Mouse (Mus musculus): ENCODE results near the gene Syt3. TPM values are rescaled to one million over a fixed set of nuclear protein-coding genes. Genes with fewer than 3 reads are reported as not detected.

Gene Syt3
- polyA plus RNA-seq, 1 experiment from 2014 or later, result 17.6 TPM

GRCm38 (mm10) chr7:44391831-44392230 lies 7.9 kb downstream of the Syt3 start:
- no peaks in the 10 kb centered on the region for H3K9me3 ChIP-seq
- H3K27ac ChIP-seq, result no peak overlapping the region
- no peaks in the 10 kb centered on the region for H3K4me1 ChIP-seq (replicated peaks)
- H3K4me3 ChIP-seq (replicated peaks), result no peak overlapping the region
- H3K27me3 ChIP-seq, result 0 out of 2 replicates have a peak, but pooled peaks cover 3% of the 10 kb centered on the region
- no peak for ATAC-seq
- no peak overlapping the region for H3K4me2 ChIP-seq (replicated peaks)
- no peaks in the 10 kb centered on the region for H3K36me3 ChIP-seq
- no peak overlapping the region for H3K9ac ChIP-seq (replicated peaks)
- 89% methylated on average over 4 of the region's 4 CpGs for WGBS

- Histone ChIP-seq H3K27me3 (0 out of 2 replicates have a peak, but pooled peaks cover 3% of the 10 kb centered on the region), H3K4me1 (replicated peaks) (no peaks in the 10 kb centered on the region), H3K9ac (replicated peaks) (no peak overlapping the region), H3K27ac (no peak overlapping the region), H3K9me3 (no peaks in the 10 kb centered on the region), H3K36me3 (no peaks in the 10 kb centered on the region), H3K4me2 (replicated peaks) (no peak overlapping the region), H3K4me3 (replicated peaks) (no peak overlapping the region)
- ATAC-seq, result no peak
- 88% methylated on average over 14 of the region's 14 CpGs for WGBS
Measured at GRCm38 (mm10) chr7:44392341-44392740, 8.4 kb downstream of the Syt3 start.

GRCm38 (mm10) chr7:44393284-44393683 lies 9.4 kb downstream of the Syt3 start:
- ATAC-seq, result no peak
- Histone ChIP-seq H3K4me2 (replicated peaks) (no peak overlapping the region), H3K4me1 (replicated peaks) (no peaks in the 10 kb centered on the region), H3K9me3 (no peaks in the 10 kb centered on the region), H3K9ac (replicated peaks) (no peak overlapping the region), H3K4me3 (replicated peaks) (no peak overlapping the region), H3K36me3 (no peaks in the 10 kb centered on the region), H3K27me3 (0 out of 2 replicates have a peak, but pooled peaks cover under 1% of the 10 kb centered on the region), H3K27ac (no peak overlapping the region)
- WGBS, result 92% methylated on average over 17 of the region's 17 CpGs

- H3K4me1 ChIP-seq (replicated peaks), result 0 out of 2 replicates have a peak, but pooled peaks cover 5% of the 10 kb centered on the region
- no peak overlapping the region for H3K4me2 ChIP-seq (replicated peaks)
- no peaks in the 10 kb centered on the region for H3K9me3 ChIP-seq
- no peaks in the 10 kb centered on the region for H3K27me3 ChIP-seq
- H3K36me3 ChIP-seq, result no peaks in the 10 kb centered on the region
- ATAC-seq, result peak; percentile 87
- H3K4me3 ChIP-seq (replicated peaks), result no peak overlapping the region
- 15% methylated on average over 3 of the region's 3 CpGs for WGBS
- H3K27ac ChIP-seq, result no peak overlapping the region
- no peak overlapping the region for H3K9ac ChIP-seq (replicated peaks)
Measured at GRCm38 (mm10) chr7:44398570-44398969, 14.7 kb downstream of the Syt3 start.

GRCm38 (mm10) chr7:44401673-44402072 lies 17.8 kb downstream of the Syt3 start:
- no peak overlapping the region for H3K27ac ChIP-seq
- 0 out of 2 replicates have a peak, but pooled peaks cover 2% of the 10 kb centered on the region for H3K27me3 ChIP-seq
- no peak overlapping the region for H3K4me3 ChIP-seq (replicated peaks)
- no peaks in the 10 kb centered on the region for H3K36me3 ChIP-seq
- peaks cover 13% of the 10 kb centered on the region for H3K4me1 ChIP-seq (replicated peaks)
- no peak overlapping the region for H3K9ac ChIP-seq (replicated peaks)
- H3K9me3 ChIP-seq, result no peaks in the 10 kb centered on the region
- ATAC-seq, result no peak
- 84% methylated on average over 6 of the region's 6 CpGs for WGBS
- H3K4me2 ChIP-seq (replicated peaks), result no peak overlapping the region

- ATAC-seq, result peak; percentile 97
- Histone ChIP-seq H3K4me1 (replicated peaks) (peaks cover 8% of the 10 kb centered on the region), H3K27me3 (0 out of 2 replicates have a peak, but pooled peaks cover 6% of the 10 kb centered on the region), H3K4me3 (replicated peaks) (peak overlapping the region; percentile 36), H3K9me3 (no peaks in the 10 kb centered on the region), H3K27ac (peak overlapping the region; percentile 80), H3K9ac (replicated peaks) (0 out of 2 replicates have a peak overlapping the region, but pooled peaks have one; percentile 29), H3K4me2 (replicated peaks) (peak overlapping the region; percentile 54), H3K36me3 (no peaks in the 10 kb centered on the region)
- WGBS, result 2% methylated on average over 27 of the region's 27 CpGs
Measured at GRCm38 (mm10) chr7:44405346-44406014, 21.6 kb downstream of the Syt3 start.

- H3K9me3 ChIP-seq, result no peaks in the 10 kb centered on the region
- 0 out of 2 replicates have a peak, but pooled peaks cover 6% of the 10 kb centered on the region for H3K27me3 ChIP-seq
- peak; percentile 75 for ATAC-seq
- H3K4me2 ChIP-seq (replicated peaks), result no peak overlapping the region
- WGBS, result 0% methylated on average over 5 of the region's 5 CpGs
- H3K4me3 ChIP-seq (replicated peaks), result no peak overlapping the region
- no peak overlapping the region for H3K9ac ChIP-seq (replicated peaks)
- 0 out of 2 replicates have a peak overlapping the region, but pooled peaks have one; percentile 2 for H3K27ac ChIP-seq
- peaks cover 8% of the 10 kb centered on the region for H3K4me1 ChIP-seq (replicated peaks)
- H3K36me3 ChIP-seq, result no peaks in the 10 kb centered on the region
Measured at GRCm38 (mm10) chr7:44406015-44406355, 22.1 kb downstream of the Syt3 start.

GRCm38 (mm10) chr7:44411144-44411543 lies 27.2 kb downstream of the Syt3 start:
- Histone ChIP-seq H3K27ac (no peak overlapping the region), H3K9me3 (no peaks in the 10 kb centered on the region), H3K4me1 (replicated peaks) (peaks cover 3% of the 10 kb centered on the region), H3K4me3 (replicated peaks) (no peak overlapping the region), H3K4me2 (replicated peaks) (no peak overlapping the region), H3K36me3 (no peaks in the 10 kb centered on the region), H3K27me3 (0 out of 2 replicates have a peak, but pooled peaks cover 6% of the 10 kb centered on the region), H3K9ac (replicated peaks) (no peak overlapping the region)
- no peak for ATAC-seq
- WGBS, result 89% methylated on average over 4 of the region's 4 CpGs

GRCm38 (mm10) chr7:44413307-44413706 lies 29.4 kb downstream of the Syt3 start:
- Histone ChIP-seq H3K27me3 (no peaks in the 10 kb centered on the region), H3K4me1 (replicated peaks) (no peaks in the 10 kb centered on the region), H3K4me2 (replicated peaks) (no peak overlapping the region), H3K4me3 (replicated peaks) (no peak overlapping the region), H3K36me3 (no peaks in the 10 kb centered on the region), H3K27ac (no peak overlapping the region), H3K9me3 (no peaks in the 10 kb centered on the region), H3K9ac (replicated peaks) (no peak overlapping the region)
- WGBS, result 85% methylated on average over 6 of the region's 6 CpGs
- no peak for ATAC-seq

- H3K36me3 ChIP-seq, result no peaks in the 10 kb centered on the region
- peak; percentile 6; the same call in 1 of the 2 replicates for ATAC-seq
- H3K27ac ChIP-seq, result peak overlapping the region; percentile 100
- peak overlapping the region; percentile 76 for H3K4me3 ChIP-seq (replicated peaks)
- 10% methylated on average over 8 of the region's 8 CpGs for WGBS
- H3K27me3 ChIP-seq, result no peaks in the 10 kb centered on the region
- H3K9ac ChIP-seq (replicated peaks), result peak overlapping the region; percentile 60
- H3K4me1 ChIP-seq (replicated peaks), result peaks cover 50% of the 10 kb centered on the region
- H3K4me2 ChIP-seq (replicated peaks), result peak overlapping the region; percentile 54
- H3K9me3 ChIP-seq, result no peaks in the 10 kb centered on the region
Measured at GRCm38 (mm10) chr7:44427666-44428065, 43.8 kb downstream of the Syt3 start.

GRCm38 (mm10) chr7:44428171-44428950 lies 44.5 kb downstream of the Syt3 start:
- H3K4me1 ChIP-seq (replicated peaks), result peaks cover 57% of the 10 kb centered on the region
- peak overlapping the region; percentile 98 for H3K9ac ChIP-seq (replicated peaks)
- no peaks in the 10 kb centered on the region for H3K9me3 ChIP-seq
- WGBS, result 1% methylated on average over 17 of the region's 38 CpGs
- ATAC-seq, result peak; percentile 40
- peak overlapping the region; percentile 96 for H3K4me2 ChIP-seq (replicated peaks)
- peak overlapping the region; percentile 100 for H3K27ac ChIP-seq
- H3K36me3 ChIP-seq, result no peaks in the 10 kb centered on the region
- peak overlapping the region; percentile 76 for H3K4me3 ChIP-seq (replicated peaks)
- no peaks in the 10 kb centered on the region for H3K27me3 ChIP-seq

GRCm38 (mm10) chr7:44428968-44429521 lies 45.1 kb downstream of the Syt3 start, which contains the start of gene Lrrc4b:
Lrrc4b (plus strand) TSS chr7:44429018.
- H3K4me2 ChIP-seq (replicated peaks), result peak within 1 kb of the TSS; percentile 96
- H3K9me3 ChIP-seq, result no peaks in the 10 kb centered on the region
- peaks cover 3% of the 10 kb centered on the region; the same call in 1 of the 2 replicates for H3K36me3 ChIP-seq
- peaks cover 64% of the 10 kb centered on the region for H3K4me1 ChIP-seq (replicated peaks)
- 1% methylated on average over 37 of the region's 69 CpGs for WGBS
- H3K9ac ChIP-seq (replicated peaks), result peak within 1 kb of the TSS; percentile 98
- H3K27me3 ChIP-seq, result no peaks in the 10 kb centered on the region
- peak; percentile 53 for ATAC-seq
- peak within 1 kb of the TSS; percentile 100 for H3K27ac ChIP-seq
- H3K4me3 ChIP-seq (replicated peaks), result peak within 1 kb of the TSS; percentile 76

Measured in midbrain, embryonic 13.5 days (tissue).